Mouse (Mus musculus) embryonic facial prominence, embryonic 15.5 days (tissue): ENCODE results near the gene Arhgef26. TPM values are rescaled to one million over a fixed set of nuclear protein-coding genes. Genes with fewer than 3 reads are reported as not detected.

ENCODE experiments used
- ATAC-seq: fragments of 200-750 bp; cut with Nextera tagmentation; 2 replicates; pipeline ENCODE4 v1.8.0; 2017; ENCODE audit warnings: low read depth, moderate TSS enrichment; ENCODE audit not compliant: insufficient number of reproducible peaks, low FRiP score, low TSS enrichment
- H3K27ac ChIP-seq: fragments of 300-500 bp; sonication (generic); replicated peaks from 2 replicates; pipeline ENCODE4 v1.5.1; 2015; ENCODE audit warnings: mild to moderate bottlenecking, inconsistent platforms
- H3K27me3 ChIP-seq: fragments of 300-500 bp; sonication (generic); 2 replicates; pipeline ENCODE4 v1.6.1; 2015; ENCODE audit warnings: inconsistent platforms
- H3K36me3 ChIP-seq: fragments of 300-500 bp; sonication (generic); 2 replicates; pipeline ENCODE4 v1.6.1; 2015; ENCODE audit warnings: mild to moderate bottlenecking, inconsistent platforms
- H3K4me1 ChIP-seq: fragments of 300-500 bp; sonication (generic); 2 replicates; pipeline ENCODE4 v1.6.1; 2015; ENCODE audit warnings: inconsistent platforms
- H3K4me2 ChIP-seq: fragments of 300-500 bp; sonication (generic); replicated peaks from 2 replicates; pipeline ENCODE4 v1.6.1; 2015; ENCODE audit warnings: mild to moderate bottlenecking, inconsistent platforms
- H3K4me3 ChIP-seq: fragments of 300-500 bp; sonication (generic); replicated peaks from 2 replicates; pipeline ENCODE4 v1.5.1; 2015; ENCODE audit warnings: mild to moderate bottlenecking, inconsistent platforms
- H3K9ac ChIP-seq: fragments of 300-500 bp; sonication (generic); 2 replicates; pipeline ENCODE4 v1.6.1; 2015; ENCODE audit warnings: inconsistent platforms
- H3K9me3 ChIP-seq: fragments of 300-500 bp; sonication (generic); replicated peaks from 2 replicates; pipeline ENCODE4 v1.6.1; 2016; ENCODE audit warnings: inconsistent platforms
- WGBS: fragments of 180-500 bp; shearing (Covaris S2); methylation state at CpG from one replicate; pipeline ENCODE4 v1.1.7; 2015; 5-methylcytosine and 5-hydroxymethylcytosine counted together
- polyA plus RNA-seq: library from polyadenylated mRNA; unstranded; fragments of >200 nt; fragmentation: Nextera tagmentation; extraction: Ambion mirVana; gene quantifications from 2 replicates; pipeline ENCODE4 v1.2.1, GENCODE M21; 2015

Arhgef26 gene
- polyA plus RNA-seq, 1 experiment from 2014 or later = 16.8 TPM

GRCm38 (mm10) chr3:62348514-62349217 is 10.5 kb downstream of the Arhgef26 start:
- ATAC-seq = no peak
- Histone ChIP-seq H3K9ac (no peak overlapping the region), H3K27me3 (no peaks in the 10 kb centered on the region), H3K9me3 (no peaks in the 10 kb centered on the region), H3K27ac (no peak overlapping the region), H3K36me3 (no peaks in the 10 kb centered on the region), H3K4me2 (no peak overlapping the region), H3K4me1 (no peaks in the 10 kb centered on the region), H3K4me3 (no peak overlapping the region)
- 65% methylated on average over 6 of the region's 6 CpGs for WGBS

- WGBS = 71% methylated on average over 11 of the region's 11 CpGs
Measured at GRCm38 (mm10) chr3:62349218-62349897, 11.2 kb downstream of the Arhgef26 start.

GRCm38 (mm10) chr3:62352071-62352470 is 13.9 kb downstream of the Arhgef26 start:
- Histone ChIP-seq H3K27me3 (no peaks in the 10 kb centered on the region), H3K9ac (no peak overlapping the region), H3K9me3 (no peaks in the 10 kb centered on the region), H3K4me2 (no peak overlapping the region), H3K4me1 (no peaks in the 10 kb centered on the region), H3K27ac (no peak overlapping the region), H3K36me3 (no peaks in the 10 kb centered on the region), H3K4me3 (no peak overlapping the region)
- ATAC-seq = no peak
- WGBS = 76% methylated on average over 4 of the region's 4 CpGs

More at GRCm38 (mm10) chr3:62349218-62349897, 11.2 kb downstream of the Arhgef26 start:
- Histone ChIP-seq H3K27ac (no peak overlapping the region), H3K36me3 (no peaks in the 10 kb centered on the region), H3K27me3 (no peaks in the 10 kb centered on the region), H3K4me1 (no peaks in the 10 kb centered on the region), H3K4me2 (no peak overlapping the region), H3K9me3 (no peaks in the 10 kb centered on the region), H3K4me3 (no peak overlapping the region), H3K9ac (no peak overlapping the region)
- no peak for ATAC-seq

GRCm38 (mm10) chr3:62352876-62353275 is 14.7 kb downstream of the Arhgef26 start:
- WGBS = 89% methylated on average over 4 of the region's 4 CpGs
- no peak overlapping the region for H3K27ac ChIP-seq
- no peak overlapping the region for H3K4me3 ChIP-seq
- no peaks in the 10 kb centered on the region for H3K4me1 ChIP-seq
- H3K4me2 ChIP-seq = no peak overlapping the region
- H3K36me3 ChIP-seq = no peaks in the 10 kb centered on the region
- no peaks in the 10 kb centered on the region for H3K9me3 ChIP-seq
- H3K9ac ChIP-seq = no peak overlapping the region
- no peaks in the 10 kb centered on the region for H3K27me3 ChIP-seq
- no peak for ATAC-seq

- no peak for ATAC-seq
- Histone ChIP-seq H3K27ac (no peak overlapping the region), H3K9me3 (no peaks in the 10 kb centered on the region), H3K4me3 (no peak overlapping the region), H3K27me3 (no peaks in the 10 kb centered on the region), H3K9ac (no peak overlapping the region), H3K4me2 (no peak overlapping the region), H3K36me3 (no peaks in the 10 kb centered on the region), H3K4me1 (no peaks in the 10 kb centered on the region)
- 84% methylated on average over 5 of the region's 5 CpGs for WGBS
Measured at GRCm38 (mm10) chr3:62367882-62368281, 29.7 kb downstream of the Arhgef26 start.

- no peak overlapping the region for H3K9ac ChIP-seq
- H3K27me3 ChIP-seq = no peaks in the 10 kb centered on the region
- WGBS = 69% methylated on average over 2 of the region's 2 CpGs
- H3K4me3 ChIP-seq = no peak overlapping the region
- H3K4me1 ChIP-seq = no peaks in the 10 kb centered on the region
- no peak overlapping the region for H3K4me2 ChIP-seq
- H3K27ac ChIP-seq = no peak overlapping the region
- H3K9me3 ChIP-seq = no peaks in the 10 kb centered on the region
- H3K36me3 ChIP-seq = no peaks in the 10 kb centered on the region
- no peak for ATAC-seq
Measured at GRCm38 (mm10) chr3:62372841-62373240, 34.7 kb downstream of the Arhgef26 start.

- no peaks in the 10 kb centered on the region for H3K4me1 ChIP-seq
- H3K27me3 ChIP-seq = no peaks in the 10 kb centered on the region
- no peaks in the 10 kb centered on the region for H3K36me3 ChIP-seq
- WGBS = 82% methylated on average over 4 of the region's 4 CpGs
- H3K9me3 ChIP-seq = no peaks in the 10 kb centered on the region
- no peak overlapping the region for H3K4me2 ChIP-seq
- no peak overlapping the region for H3K9ac ChIP-seq
- ATAC-seq = no peak
- H3K4me3 ChIP-seq = no peak overlapping the region
- H3K27ac ChIP-seq = no peak overlapping the region
Measured at GRCm38 (mm10) chr3:62374346-62374745, 36.2 kb downstream of the Arhgef26 start.

GRCm38 (mm10) chr3:62374831-62375230 is 36.7 kb downstream of the Arhgef26 start:
- H3K27ac ChIP-seq = no peak overlapping the region
- no peaks in the 10 kb centered on the region for H3K27me3 ChIP-seq
- no peak for ATAC-seq
- H3K4me1 ChIP-seq = no peaks in the 10 kb centered on the region
- H3K4me3 ChIP-seq = no peak overlapping the region
- no peaks in the 10 kb centered on the region for H3K9me3 ChIP-seq
- no peaks in the 10 kb centered on the region for H3K36me3 ChIP-seq
- 73% methylated on average over 6 of the region's 6 CpGs for WGBS
- no peak overlapping the region for H3K9ac ChIP-seq
- H3K4me2 ChIP-seq = no peak overlapping the region

- no peaks in the 10 kb centered on the region for H3K27me3 ChIP-seq
- no peak overlapping the region for H3K27ac ChIP-seq
- H3K36me3 ChIP-seq = peaks cover 4% of the 10 kb centered on the region; the same call in 1 of the 2 replicates
- ATAC-seq = no peak
- H3K9ac ChIP-seq = no peak overlapping the region
- H3K4me2 ChIP-seq = no peak overlapping the region
- H3K4me1 ChIP-seq = no peaks in the 10 kb centered on the region
- H3K4me3 ChIP-seq = no peak overlapping the region
- WGBS = 84% methylated on average over 2 of the region's 2 CpGs
- H3K9me3 ChIP-seq = no peaks in the 10 kb centered on the region
Measured at GRCm38 (mm10) chr3:62376719-62377118, 38.6 kb downstream of the Arhgef26 start.

- no peaks in the 10 kb centered on the region for H3K27me3 ChIP-seq
- no peak overlapping the region for H3K9ac ChIP-seq
- H3K4me3 ChIP-seq = no peak overlapping the region
- ATAC-seq = no peak
- no peaks in the 10 kb centered on the region for H3K4me1 ChIP-seq
- H3K36me3 ChIP-seq = peaks cover 4% of the 10 kb centered on the region; the same call in 1 of the 2 replicates
- no peaks in the 10 kb centered on the region for H3K9me3 ChIP-seq
- H3K27ac ChIP-seq = no peak overlapping the region
- H3K4me2 ChIP-seq = no peak overlapping the region
- 35% methylated on average over 5 of the region's 5 CpGs for WGBS
Measured at GRCm38 (mm10) chr3:62379946-62380345, 41.8 kb downstream of the Arhgef26 start.

- H3K4me3 ChIP-seq = no peak overlapping the region
- H3K9ac ChIP-seq = no peak overlapping the region
- no peaks in the 10 kb centered on the region for H3K4me1 ChIP-seq
- H3K9me3 ChIP-seq = no peaks in the 10 kb centered on the region
- ATAC-seq = no peak
- no peak overlapping the region for H3K4me2 ChIP-seq
- H3K36me3 ChIP-seq = peaks cover 4% of the 10 kb centered on the region; the same call in 1 of the 2 replicates
- 55% methylated on average over 3 of the region's 3 CpGs for WGBS
- H3K27ac ChIP-seq = no peak overlapping the region
- H3K27me3 ChIP-seq = no peaks in the 10 kb centered on the region
Measured at GRCm38 (mm10) chr3:62380420-62380819, 42.3 kb downstream of the Arhgef26 start.
